Mouse (Mus musculus) left cerebral cortex, adult 18-20 months (tissue): ENCODE results near the gene Clp1. TPM values are rescaled to one million over a fixed set of nuclear protein-coding genes. Genes with fewer than 3 reads are reported as not detected.

ENCODE experiments used
- microRNA-seq, 2 experiments: library from miRNA; unstranded; fragments of <30 nt; microRNA quantifications; one replicate each; pipeline ENCODE4 v1.2.0; 2021
- total RNA-seq, 2 experiments: library from RNA; stranded (reverse); gene quantifications; 2 replicates each; pipeline ENCODE4 v1.2.3; 2021

Clp1 gene
- total RNA-seq, 2 experiments from 2014 or later = 10.4 to 10.5 TPM

Small RNA genes lying within 50 kb of the gene (microRNA-seq; reads per million reads assigned to microRNA genes)
- gene Mir130a = 759 to 841 reads per million in 2 experiments

Other genes with a start within 250 kb of the Clp1 start
- 10 to 100 TPM; 59.5 to 62.9 TPM for gene Ctnnd1, start 76.6 kb downstream of the Clp1 start, total RNA-seq
- not detected for gene Btbd18, start 68.3 kb downstream of the Clp1 start, total RNA-seq
- 10 to 100 TPM; 28.9 to 37.9 TPM for gene Selenoh, start 56.6 kb downstream of the Clp1 start, total RNA-seq
- gene Gm28635, start 49.3 kb downstream of the Clp1 start, total RNA-seq = 1 to 10 TPM; 5.8 to 6.1 TPM
- gene Med19, start 48.9 kb downstream of the Clp1 start, total RNA-seq = 10 to 100 TPM; 31.4 to 33.8 TPM
- gene Tmx2, start 48.2 kb downstream of the Clp1 start, total RNA-seq = 100 to 1,000 TPM; 235 to 251 TPM
- 10 to 100 TPM; 49.2 TPM for gene Zdhhc5, start 12.2 kb downstream of the Clp1 start, total RNA-seq
- gene Ypel4, start 6.7 kb upstream of the Clp1 start, total RNA-seq = 10 to 100 TPM; 92.2 to 93.5 TPM
- gene Gm19426, start 16.3 kb upstream of the Clp1 start, total RNA-seq = 1 to 10 TPM; 2.2 to 2.5 TPM
- gene Serping1, start 48.1 kb upstream of the Clp1 start, total RNA-seq = 1 to 10 TPM; 8.5 to 9.2 TPM
- 1 to 10 TPM; 8.2 to 8.5 TPM for gene Ube2l6, start 71.5 kb upstream of the Clp1 start, total RNA-seq
- not detected for gene Smtnl1, start 95.3 kb upstream of the Clp1 start, total RNA-seq
- 10 to 100 TPM; 46.9 to 57.8 TPM for gene Timm10, start 99.6 kb upstream of the Clp1 start, total RNA-seq
- gene Slc43a1, start 111.5 kb upstream of the Clp1 start, total RNA-seq = under 1 TPM; 0.21 to 0.23 TPM
- gene Rtn4rl2, start 159.4 kb upstream of the Clp1 start, total RNA-seq = 10 to 100 TPM; 91.9 to 95.9 TPM
- gene Slc43a3, start 209.2 kb upstream of the Clp1 start, total RNA-seq = under 1 TPM; 0.19 to 0.33 TPM